Mouse (Mus musculus) embryonic facial prominence, embryonic 14.5 days (tissue): ENCODE results near the gene D630045J12Rik. TPM values are rescaled to one million over a fixed set of nuclear protein-coding genes. Genes with fewer than 3 reads are reported as not detected.

Experiments
- ATAC-seq: fragments of 200-750 bp; cut with Nextera tagmentation; 2 replicates; pipeline ENCODE4 v1.8.0; 2017; ENCODE audit warnings: low read depth, moderate number of reproducible peaks, moderate TSS enrichment
- DNase-seq: peaks from one replicate; pipeline ENCODE4 v3.0.0-alpha.2; 2015; ENCODE audit warnings: low spot score
- H3K27ac ChIP-seq: fragments of 300-500 bp; sonication (generic); replicated peaks from 2 replicates; pipeline ENCODE4 v1.5.1; 2014; ENCODE audit warnings: low read depth, mild to moderate bottlenecking, low read length, moderate library complexity
- H3K27me3 ChIP-seq: fragments of 300-500 bp; sonication (generic); replicated peaks from 2 replicates; pipeline ENCODE4 v1.6.1; 2014; ENCODE audit warnings: low read length; ENCODE audit not compliant: control insufficient read depth, insufficient read depth
- H3K36me3 ChIP-seq: fragments of 300-500 bp; sonication (generic); 2 replicates; pipeline ENCODE4 v1.6.1; 2014; ENCODE audit warnings: low read length, mixed read lengths; ENCODE audit not compliant: control insufficient read depth, insufficient read depth
- H3K4me1 ChIP-seq: fragments of 300-500 bp; sonication (generic); 2 replicates; pipeline ENCODE4 v1.6.1; 2014; ENCODE audit warnings: antibody characterized with exemption, low read length; ENCODE audit not compliant: control insufficient read depth, insufficient read depth
- H3K4me2 ChIP-seq: fragments of 300-500 bp; sonication (generic); 2 replicates; pipeline ENCODE4 v1.6.1; 2014; ENCODE audit warnings: low read depth, mild to moderate bottlenecking, low read length, moderate library complexity, mixed read lengths
- H3K4me3 ChIP-seq: fragments of 300-500 bp; sonication (generic); 2 replicates; pipeline ENCODE4 v1.5.1; 2014; ENCODE audit warnings: low read depth, mild to moderate bottlenecking, low read length
- H3K9ac ChIP-seq: fragments of 300-500 bp; sonication (generic); 2 replicates; pipeline ENCODE4 v1.6.1; 2014; ENCODE audit warnings: low read depth, mild to moderate bottlenecking, low read length, moderate library complexity, mixed read lengths
- H3K9me3 ChIP-seq: fragments of 300-500 bp; sonication (generic); 2 replicates; pipeline ENCODE4 v1.6.1; 2016; ENCODE audit warnings: low read length; ENCODE audit not compliant: control insufficient read depth
- WGBS: fragments of 180-500 bp; shearing (Covaris S2); extraction: QIAGEN DNeasy Blood & Tissue Kit; methylation state at CpG from one replicate; pipeline ENCODE4 v1.1.7; 2014; 5-methylcytosine and 5-hydroxymethylcytosine counted together
- polyA plus RNA-seq: library from polyadenylated mRNA; unstranded; fragments of >200 nt; fragmentation: Nextera tagmentation; extraction: Ambion mirVana; gene quantifications from 2 replicates; pipeline ENCODE4 v1.2.1, GENCODE M21; 2014

The D630045J12Rik gene
- polyA plus RNA-seq, 1 experiment from 2014 or later, result 6.0 TPM

GRCm38 (mm10) chr6:38118341-38118740 lies 135.5 kb downstream of the D630045J12Rik start:
- H3K36me3 ChIP-seq, result no peaks in the 10 kb centered on the region

GRCm38 (mm10) chr6:38116107-38116770 lies 137.6 kb downstream of the D630045J12Rik start:
- 35% methylated on average over 4 of the region's 4 CpGs for WGBS
- H3K4me3 ChIP-seq, result no peak overlapping the region
- no peak overlapping the region for H3K4me2 ChIP-seq
- H3K9ac ChIP-seq, result no peak overlapping the region
- 0 out of 2 replicates have a peak, but pooled peaks cover 4% of the 10 kb centered on the region for H3K4me1 ChIP-seq
- H3K9me3 ChIP-seq, result no peaks in the 10 kb centered on the region
- DNase-seq (no peak), ATAC-seq (peak; percentile 16; the same call in 1 of the 2 replicates)
- no peaks in the 10 kb centered on the region for H3K27me3 ChIP-seq
- no peaks in the 10 kb centered on the region for H3K36me3 ChIP-seq
- no peak overlapping the region for H3K27ac ChIP-seq

More at GRCm38 (mm10) chr6:38118341-38118740, 135.5 kb downstream of the D630045J12Rik start:
- no peak overlapping the region for H3K27ac ChIP-seq
- WGBS, result 87% methylated on average over 6 of the region's 6 CpGs
- ATAC-seq (no peak), DNase-seq (no peak)
- H3K27me3 ChIP-seq, result no peaks in the 10 kb centered on the region
- 0 out of 2 replicates have a peak, but pooled peaks cover 4% of the 10 kb centered on the region for H3K4me1 ChIP-seq
- no peak overlapping the region for H3K9ac ChIP-seq
- no peaks in the 10 kb centered on the region for H3K9me3 ChIP-seq
- H3K4me3 ChIP-seq, result no peak overlapping the region
- H3K4me2 ChIP-seq, result no peak overlapping the region

- no peak for DNase-seq
- Histone ChIP-seq H3K9me3 (no peaks in the 10 kb centered on the region), H3K9ac (no peak overlapping the region), H3K36me3 (no peaks in the 10 kb centered on the region), H3K27me3 (no peaks in the 10 kb centered on the region; the same call in 1 of the 2 replicates), H3K4me2 (no peak overlapping the region), H3K4me1 (0 out of 2 replicates have a peak, but pooled peaks cover 6% of the 10 kb centered on the region), H3K4me3 (no peak overlapping the region), H3K27ac (no peak overlapping the region)
- WGBS, result 75% methylated on average over 9 of the region's 9 CpGs
- ATAC-seq, result no peak
Measured at GRCm38 (mm10) chr6:38110859-38111258, 142.9 kb downstream of the D630045J12Rik start.

- DNase-seq (no peak), ATAC-seq (no peak)
- Histone ChIP-seq H3K4me2 (peak overlapping the region; percentile 26; the same call in 1 of the 2 replicates), H3K9ac (no peak overlapping the region), H3K27me3 (no peaks in the 10 kb centered on the region; the same call in 1 of the 2 replicates), H3K9me3 (no peaks in the 10 kb centered on the region), H3K36me3 (no peaks in the 10 kb centered on the region), H3K4me3 (no peak overlapping the region), H3K4me1 (0 out of 2 replicates have a peak, but pooled peaks cover 6% of the 10 kb centered on the region), H3K27ac (no peak overlapping the region)
- WGBS, result 11% methylated on average over 6 of the region's 9 CpGs
Measured at GRCm38 (mm10) chr6:38109871-38110270, 143.9 kb downstream of the D630045J12Rik start.

- peak; percentile 48; the same call in 1 of the 2 replicates for ATAC-seq
- H3K4me3 ChIP-seq, result no peak within 1 kb of the TSS
- H3K9ac ChIP-seq, result no peak within 1 kb of the TSS
Measured at GRCm38 (mm10) chr6:38109160-38109795, 144.5 kb downstream of the D630045J12Rik start, which contains the start of gene Tmem213. Gene Tmem213 (plus strand): TSS chr6:38109255.

GRCm38 (mm10) chr6:38108449-38108848 lies 145.4 kb downstream of the D630045J12Rik start:
- H3K4me3 ChIP-seq, result no peak overlapping the region
- no peak for ATAC-seq
- no peaks in the 10 kb centered on the region for H3K36me3 ChIP-seq
- H3K4me1 ChIP-seq, result peaks cover 12% of the 10 kb centered on the region; the same call in 1 of the 2 replicates
- no peak overlapping the region for H3K4me2 ChIP-seq
- no peak for DNase-seq
- 84% methylated on average over 5 of the region's 5 CpGs for WGBS
- no peak overlapping the region for H3K27ac ChIP-seq
- no peaks in the 10 kb centered on the region; the same call in 1 of the 2 replicates for H3K27me3 ChIP-seq
- no peak overlapping the region for H3K9ac ChIP-seq
- no peaks in the 10 kb centered on the region for H3K9me3 ChIP-seq

More at GRCm38 (mm10) chr6:38109160-38109795, 144.5 kb downstream of the D630045J12Rik start, which contains the start of gene Tmem213:
- no peak within 1 kb of the TSS for H3K27ac ChIP-seq
- WGBS, result 20% methylated on average over 8 of the region's 9 CpGs
- H3K4me1 ChIP-seq, result 0 out of 2 replicates have a peak, but pooled peaks cover 6% of the 10 kb centered on the region
- no peak for DNase-seq
- no peaks in the 10 kb centered on the region; the same call in 1 of the 2 replicates for H3K27me3 ChIP-seq
- H3K36me3 ChIP-seq, result no peaks in the 10 kb centered on the region
- H3K4me2 ChIP-seq, result peak within 1 kb of the TSS; percentile 26; the same call in 1 of the 2 replicates
- H3K9me3 ChIP-seq, result no peaks in the 10 kb centered on the region

- Histone ChIP-seq H3K27me3 (no peaks in the 10 kb centered on the region; the same call in 1 of the 2 replicates), H3K4me2 (no peak overlapping the region), H3K9me3 (no peaks in the 10 kb centered on the region), H3K4me3 (no peak overlapping the region), H3K9ac (no peak overlapping the region), H3K27ac (no peak overlapping the region), H3K36me3 (no peaks in the 10 kb centered on the region), H3K4me1 (peaks cover 12% of the 10 kb centered on the region; the same call in 1 of the 2 replicates)
- WGBS, result 81% methylated on average over 9 of the region's 9 CpGs
- ATAC-seq, result no peak
- DNase-seq, result no peak
Measured at GRCm38 (mm10) chr6:38105924-38106323, 147.9 kb downstream of the D630045J12Rik start.

GRCm38 (mm10) chr6:38103775-38104174 lies 150.0 kb downstream of the D630045J12Rik start:
- Histone ChIP-seq H3K27me3 (no peaks in the 10 kb centered on the region; the same call in 1 of the 2 replicates), H3K36me3 (no peaks in the 10 kb centered on the region), H3K4me1 (peaks cover 6% of the 10 kb centered on the region; the same call in 1 of the 2 replicates), H3K9ac (no peak overlapping the region), H3K4me2 (no peak overlapping the region), H3K27ac (no peak overlapping the region), H3K9me3 (no peaks in the 10 kb centered on the region), H3K4me3 (no peak overlapping the region)
- DNase-seq, result peak; percentile 36
- ATAC-seq, result no peak
- 45% methylated on average over 4 of the region's 6 CpGs for WGBS
